Mouse (Mus musculus): Measurements from ENCODE around the gene Pzp.

Gene Pzp

DNA sequence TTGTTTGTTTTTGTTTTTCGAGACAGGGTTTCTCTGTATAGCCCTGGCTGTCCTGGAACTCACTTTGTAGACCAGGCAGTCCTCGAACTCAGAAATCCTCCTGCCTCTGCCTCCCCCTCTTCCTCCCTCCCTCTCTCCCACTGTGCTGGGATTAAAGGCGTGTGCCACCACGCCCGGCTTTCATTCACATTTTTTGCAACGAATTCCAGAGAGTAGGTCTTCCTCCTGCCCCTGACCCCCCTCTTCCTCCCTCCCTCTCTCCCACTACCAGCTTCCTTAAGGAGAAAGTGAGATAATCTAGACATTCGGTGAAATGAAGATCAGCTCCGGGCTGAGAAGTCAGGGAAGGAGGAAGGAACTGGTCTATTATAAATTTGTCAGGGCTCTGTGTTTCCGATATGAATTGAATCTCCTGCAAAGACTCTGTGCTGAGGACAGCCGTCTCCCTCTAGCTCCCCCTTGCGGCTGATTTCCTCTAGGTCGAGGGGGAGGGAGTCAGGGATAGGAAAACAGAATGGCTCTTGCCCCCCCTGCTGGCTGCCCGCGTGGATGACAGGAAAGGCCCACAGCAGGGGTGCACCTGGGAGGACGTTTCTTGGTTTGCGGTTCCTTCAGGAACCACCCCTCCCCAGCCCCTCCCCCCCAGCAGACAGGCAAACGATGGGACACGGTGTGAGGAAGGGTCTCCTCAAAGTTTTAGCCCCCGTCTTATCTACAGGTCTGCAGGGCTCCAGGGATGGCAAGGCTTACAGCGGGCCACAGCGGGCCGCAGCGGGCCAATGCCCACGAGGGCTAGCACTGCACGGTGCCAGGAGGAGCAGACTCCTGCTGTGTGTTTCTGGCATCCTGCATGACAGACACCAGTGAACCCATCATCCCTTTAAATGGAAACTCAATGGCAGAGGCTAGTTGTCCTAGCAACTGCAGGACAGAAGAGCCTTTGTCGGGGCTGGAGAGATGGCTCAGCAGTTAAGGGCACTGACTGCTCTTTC, 46.8 kb downstream of the Pzp start:
- peak; percentile 94 for DNase-seq

DNA sequence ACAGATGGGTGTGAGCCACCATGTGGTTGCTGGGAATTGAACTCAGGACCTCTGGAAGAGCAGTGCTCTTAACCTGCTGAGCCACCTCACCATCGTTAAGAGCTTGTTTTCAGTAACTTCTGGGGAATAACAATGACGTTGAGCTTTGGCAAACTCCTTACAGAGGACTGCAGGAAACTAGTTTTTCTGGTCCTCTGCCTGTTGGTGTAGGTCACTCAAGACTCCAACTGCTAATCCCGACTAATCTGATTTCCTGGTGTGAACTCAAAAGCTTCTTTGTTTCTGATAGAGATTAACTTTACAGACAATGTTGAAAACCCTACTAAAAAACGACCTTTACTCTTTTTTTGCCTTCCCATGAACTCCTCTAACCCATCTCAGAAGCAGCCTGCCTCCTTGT, 49.0 kb downstream of the Pzp start:
- DNase-seq, result no peak

DNA sequence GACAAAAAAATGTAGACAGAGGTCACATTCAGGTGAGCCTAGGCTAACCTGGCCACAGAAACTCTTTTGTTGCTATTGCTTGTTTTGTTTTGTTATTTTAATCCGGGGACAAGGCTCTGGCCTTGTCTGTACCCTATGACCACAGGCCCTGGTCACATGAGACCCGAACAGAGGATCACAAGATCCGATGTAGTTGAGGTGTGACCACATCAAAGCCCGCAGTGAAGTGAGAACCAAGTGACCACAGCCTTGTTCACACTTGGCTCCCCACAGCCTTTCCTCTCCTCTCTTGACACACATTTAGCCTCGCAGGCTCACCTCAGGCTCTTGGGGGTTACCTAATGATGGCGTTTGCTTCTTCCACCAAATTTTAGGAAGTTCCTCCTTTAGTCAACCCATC, 52.4 kb downstream of the Pzp start:
- no peak for DNase-seq

DNA sequence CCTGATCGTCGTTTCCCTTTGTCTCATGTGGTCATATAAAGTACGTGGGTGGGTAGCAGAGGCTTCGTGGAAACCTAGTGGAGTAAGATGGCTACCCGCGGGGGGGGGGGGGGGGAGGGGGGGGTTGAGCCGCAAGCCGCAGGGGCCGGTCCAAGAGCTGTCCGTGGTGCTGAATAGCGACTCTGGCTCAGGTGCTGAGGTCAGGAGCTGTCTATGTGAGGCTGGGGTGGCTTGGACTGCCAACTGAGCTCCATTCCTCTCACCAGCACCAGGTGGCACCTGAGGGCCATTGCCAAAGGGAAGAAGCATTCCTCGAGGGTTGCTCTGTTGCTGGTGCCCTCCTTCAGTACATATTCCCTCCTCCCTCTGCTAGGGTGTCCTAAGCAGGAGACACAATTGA, 57.1 kb downstream of the Pzp start:
- peak; percentile 6 for DNase-seq

DNA sequence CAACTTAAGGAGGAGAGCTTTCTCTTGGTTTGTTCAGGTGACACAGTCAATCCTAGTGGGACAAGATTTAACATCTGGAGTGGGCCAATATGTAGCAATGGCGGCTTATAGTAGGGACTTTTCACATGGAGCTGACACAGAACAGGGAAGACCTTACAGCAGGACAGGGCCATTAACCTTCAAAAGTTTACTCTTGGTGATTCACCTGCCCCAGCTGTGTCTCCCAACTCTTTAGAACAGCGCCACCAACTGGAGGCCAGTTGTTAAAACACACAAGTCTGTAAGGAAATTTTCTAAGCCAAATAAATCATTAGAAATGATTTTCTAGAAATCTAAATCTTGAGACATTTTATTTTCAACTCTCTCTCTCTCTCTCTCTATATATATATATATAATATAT, 59.2 kb downstream of the Pzp start:
- no peak for DNase-seq

DNA sequence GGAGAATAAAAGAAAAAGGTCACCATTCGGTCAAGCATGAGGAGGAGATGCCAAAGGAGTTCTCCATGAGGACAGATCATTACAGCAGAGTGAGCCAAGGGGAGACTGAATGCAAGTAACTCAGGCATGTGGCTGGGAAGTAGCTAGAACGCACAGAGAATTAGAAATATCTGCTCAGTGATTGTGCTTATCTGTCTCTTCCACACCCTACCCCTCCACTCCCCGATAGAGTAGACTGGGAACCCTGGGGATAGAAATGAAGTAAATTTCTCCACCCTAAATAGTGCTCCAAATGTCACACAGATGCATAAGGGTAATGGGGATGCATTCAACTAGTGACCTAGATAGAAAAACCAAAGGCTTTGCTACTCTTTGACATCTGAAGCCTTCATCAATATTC, 60.0 kb downstream of the Pzp start:
- no peak for DNase-seq

DNA sequence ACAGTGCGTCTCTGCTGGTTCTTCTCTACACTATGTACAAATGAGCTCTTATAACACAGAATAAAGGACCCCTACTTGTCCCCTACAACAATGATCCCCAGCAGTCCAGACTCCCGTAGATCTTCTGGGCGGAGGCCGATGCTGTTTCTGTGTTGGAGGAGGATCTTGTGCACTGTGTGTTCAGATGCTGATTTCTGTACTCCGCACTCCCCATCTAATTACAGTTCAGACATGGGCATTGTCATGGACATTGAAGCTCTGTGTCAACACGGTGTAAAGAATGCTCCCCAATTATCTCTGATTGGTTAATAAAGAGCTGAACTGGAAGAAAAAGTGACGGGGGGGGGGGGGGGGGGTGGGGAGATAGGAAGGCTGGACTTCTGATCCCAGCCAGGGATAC, 60.5 kb downstream of the Pzp start:
- no peak for DNase-seq

DNA sequence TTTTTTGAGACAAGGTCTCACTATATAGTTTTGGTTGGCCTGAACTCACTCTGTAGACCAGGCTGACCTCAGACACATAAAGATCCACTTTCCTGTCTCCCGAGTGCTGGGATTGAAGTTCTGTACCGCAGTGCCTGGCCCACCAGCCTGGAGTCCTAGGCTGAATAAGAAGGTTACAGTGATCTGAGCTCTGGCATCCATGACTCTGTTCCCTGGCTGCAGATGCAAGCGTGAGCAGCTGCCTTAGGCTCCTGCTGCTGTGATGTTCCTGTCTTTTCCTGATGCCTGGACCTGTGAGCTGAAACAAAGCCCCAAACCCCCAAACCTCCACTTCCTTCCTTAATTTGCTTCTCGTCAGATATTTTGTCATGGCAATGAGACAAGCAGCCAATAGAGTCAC, 61.5 kb downstream of the Pzp start:
- no peak for DNase-seq

DNA sequence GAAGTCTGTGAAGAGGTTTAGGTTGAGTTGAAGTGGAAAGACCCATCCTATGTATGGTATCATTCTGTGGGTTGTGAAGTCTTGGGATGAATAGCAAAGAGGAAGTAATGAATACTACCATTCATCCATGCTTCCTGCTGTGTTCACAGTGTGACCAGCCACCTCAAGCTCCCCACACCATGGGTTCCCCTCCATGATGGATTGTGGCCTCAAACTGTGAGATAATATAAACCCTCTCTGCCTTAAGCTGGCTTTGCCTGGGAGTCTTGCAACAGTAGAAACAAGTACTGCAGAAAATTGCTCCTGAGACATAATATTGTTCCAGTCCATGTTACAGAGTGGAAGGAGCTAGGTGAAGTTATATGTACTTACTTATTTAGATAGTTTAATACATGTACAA, 64.9 kb downstream of the Pzp start:
- DNase-seq, result no peak

DNA sequence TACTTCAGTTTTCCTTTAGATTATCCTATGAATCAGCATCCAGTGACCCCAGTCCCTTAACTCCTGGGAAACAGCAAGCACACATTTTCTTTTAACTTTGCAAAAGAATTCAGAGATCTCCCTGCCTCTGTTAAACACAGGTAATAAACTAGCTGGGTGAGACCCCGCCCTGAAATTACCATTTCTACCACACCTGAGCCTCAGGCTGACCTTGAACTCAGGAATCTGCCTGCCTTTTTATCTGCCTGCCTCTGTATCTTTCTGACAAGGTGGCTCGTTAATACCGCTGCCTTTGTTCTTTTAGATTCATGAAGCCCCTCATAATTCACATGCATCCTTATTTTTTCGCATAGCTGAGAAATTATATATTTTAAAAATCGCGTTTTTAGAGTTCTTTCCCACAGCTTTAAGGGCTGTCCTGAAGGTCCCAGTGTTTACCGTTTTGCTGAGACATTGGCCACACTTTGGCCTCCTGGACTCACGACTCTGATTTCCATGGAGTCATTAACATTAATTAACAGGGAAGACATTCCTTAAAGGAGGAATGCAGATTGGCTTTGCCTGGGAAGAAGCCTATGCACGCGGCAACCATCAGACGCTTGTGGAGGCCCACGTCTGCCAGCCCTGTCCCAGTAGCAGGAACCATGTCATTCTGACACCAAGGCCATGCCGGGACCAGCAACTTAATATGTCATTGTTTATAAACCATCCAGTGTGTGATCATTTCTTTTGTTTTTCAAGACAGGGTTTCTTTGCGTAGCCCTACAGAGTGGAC, 65.6 kb downstream of the Pzp start:
- DNase-seq, result no peak

DNA sequence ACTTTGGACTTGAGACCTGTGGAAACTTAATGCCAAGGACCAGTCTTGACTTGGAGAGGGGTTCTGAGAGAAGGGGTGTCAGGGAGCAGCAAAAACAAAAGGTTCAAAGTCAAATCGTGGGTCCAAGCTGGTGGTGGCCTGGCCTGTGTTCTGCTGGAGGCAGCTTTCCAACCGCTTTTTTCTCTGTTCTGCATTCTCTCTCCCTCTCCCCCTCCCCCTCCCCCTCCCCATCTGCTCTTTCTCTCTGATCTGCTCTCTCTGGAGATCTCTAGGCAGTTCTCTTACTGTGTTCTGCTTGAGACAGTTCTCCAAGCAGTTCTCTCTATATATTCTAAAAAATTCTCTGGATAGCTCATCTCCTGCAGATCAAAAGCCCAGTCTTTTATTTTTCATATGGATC, 66.2 kb downstream of the Pzp start:
- no peak for DNase-seq

DNA sequence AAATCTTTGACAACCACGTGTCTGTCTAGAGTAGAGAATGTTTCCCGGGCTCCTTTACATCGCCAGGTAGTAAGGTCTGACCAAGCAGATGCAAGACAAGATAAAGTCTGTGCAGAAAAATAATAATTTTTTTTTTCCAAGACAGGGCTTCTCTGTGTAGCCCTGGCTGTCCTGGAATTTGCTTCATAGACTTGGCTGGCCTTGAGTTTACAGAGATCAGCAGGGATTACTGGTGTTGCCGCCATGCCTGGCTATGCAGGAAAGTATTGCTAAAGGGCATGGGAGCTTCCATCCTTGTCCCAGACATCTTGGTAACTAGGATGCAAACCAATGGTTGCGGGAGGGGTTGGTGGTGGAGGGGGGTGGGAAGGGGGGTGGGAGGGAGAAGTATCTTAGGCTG, 69.3 kb downstream of the Pzp start:
- DNase-seq, result no peak

DNA sequence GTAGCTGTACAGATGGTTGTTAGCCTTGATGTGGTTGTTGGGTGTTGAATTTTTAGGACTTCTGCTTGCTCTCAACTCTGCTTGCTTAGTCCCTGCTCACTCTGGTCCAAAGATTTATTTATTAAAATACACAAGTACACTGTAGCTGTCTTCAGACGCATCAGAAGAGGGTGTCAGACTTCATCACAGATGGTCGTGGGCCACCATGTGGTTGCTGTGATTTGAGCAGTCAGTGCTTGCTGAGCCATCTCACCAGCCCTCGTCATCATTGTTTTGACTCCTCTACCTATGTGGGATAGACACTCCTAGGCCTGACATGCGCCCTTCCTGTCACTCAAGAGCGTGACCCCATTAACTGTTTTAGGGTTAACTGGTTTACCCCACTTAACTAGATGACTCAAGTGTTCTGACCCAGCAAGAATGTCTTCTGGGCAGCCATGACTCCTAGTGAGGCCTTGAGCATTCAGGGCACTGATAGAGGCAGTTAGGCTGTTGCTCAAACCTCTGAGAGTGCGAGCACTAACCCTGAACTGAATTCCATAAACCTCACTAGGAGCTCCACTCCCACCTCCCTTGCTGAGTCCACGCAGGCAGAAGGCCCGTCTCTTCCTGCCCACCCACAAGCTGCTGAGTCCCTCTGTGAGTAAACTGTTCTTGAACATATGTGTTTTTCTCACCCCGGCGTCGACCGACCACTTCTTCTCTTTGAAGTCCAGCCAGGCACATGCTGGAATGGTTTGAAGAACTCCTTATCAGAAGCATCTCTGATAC, 70.5 kb downstream of the Pzp start:
- DNase-seq, result no peak

DNA sequence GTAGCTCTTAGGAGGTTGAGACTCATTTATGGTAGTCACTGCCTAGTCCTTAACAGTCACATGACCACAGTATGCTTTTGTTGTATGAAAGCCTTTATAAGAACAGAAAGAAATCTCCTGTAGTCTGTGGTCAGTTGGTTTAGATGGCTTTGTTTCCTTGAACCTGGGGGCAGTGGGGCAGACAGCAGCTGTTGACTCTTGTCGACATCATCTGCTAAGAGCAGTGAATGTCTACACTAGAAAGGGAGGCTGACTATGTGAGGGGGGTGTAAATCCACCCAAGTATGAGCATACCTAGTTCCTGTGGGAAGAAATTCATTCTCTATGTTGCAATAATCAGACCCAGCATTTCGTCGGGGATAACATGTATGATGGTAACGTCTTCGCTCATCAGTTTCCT, 79.5 kb downstream of the Pzp start:
- no peak for DNase-seq

DNA sequence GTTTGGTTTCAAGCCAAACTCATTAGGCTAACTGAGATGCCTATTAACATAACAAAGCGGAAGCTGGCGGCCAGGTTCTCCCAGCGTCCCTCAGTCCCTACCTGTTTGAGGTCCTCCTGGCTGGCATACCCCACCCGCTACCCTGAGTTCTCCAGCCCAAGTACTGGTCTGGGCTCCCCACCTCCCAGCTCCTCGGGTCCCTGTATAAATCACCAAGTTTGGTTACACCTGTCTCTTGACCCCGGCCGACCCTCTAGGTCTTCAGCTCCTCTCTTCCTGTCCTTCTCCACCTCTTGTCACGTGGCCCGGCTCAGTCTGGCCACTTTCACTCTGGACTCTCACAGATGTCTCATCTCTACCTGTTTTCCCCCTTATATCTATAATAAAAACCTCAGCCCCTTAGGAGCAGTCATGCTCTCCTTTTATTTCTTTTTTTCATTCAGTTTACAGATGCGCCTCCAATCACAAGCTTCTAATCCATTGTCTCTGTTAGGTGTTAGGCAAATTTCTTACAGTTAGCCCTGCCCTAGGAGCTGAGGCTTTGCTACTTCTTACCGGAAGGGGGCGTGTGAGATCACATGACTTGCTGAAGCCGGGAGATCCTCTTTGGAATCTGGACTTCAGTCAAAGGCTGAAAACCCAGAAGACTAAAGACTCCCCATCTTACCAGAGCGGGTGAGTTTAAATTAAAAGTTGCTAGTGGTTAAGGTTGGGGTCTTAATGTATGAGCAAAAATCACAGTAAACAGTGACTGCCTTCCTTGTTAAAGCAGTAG, 80.6 kb downstream of the Pzp start:
- DNase-seq, result no peak

DNA sequence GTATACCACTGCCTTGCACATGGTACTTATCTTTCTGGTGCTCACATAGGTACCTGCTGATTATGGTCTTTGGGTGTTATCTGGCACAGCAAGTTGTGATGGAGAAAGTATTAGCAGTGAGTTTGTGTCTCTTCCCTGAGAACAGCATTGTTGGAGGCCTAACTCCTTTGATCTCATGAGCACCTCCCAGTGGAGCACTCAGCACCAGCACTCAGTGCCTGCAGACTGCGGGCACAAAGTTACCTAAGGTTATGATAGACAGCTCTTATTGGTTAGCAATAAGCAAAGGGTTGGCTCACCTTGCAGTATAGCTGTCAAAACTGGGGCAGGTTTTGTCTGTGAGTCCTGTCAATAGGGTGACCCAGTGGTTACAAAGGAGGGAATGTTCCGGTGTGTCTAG, 86.3 kb downstream of the Pzp start:
- no peak for DNase-seq

DNA sequence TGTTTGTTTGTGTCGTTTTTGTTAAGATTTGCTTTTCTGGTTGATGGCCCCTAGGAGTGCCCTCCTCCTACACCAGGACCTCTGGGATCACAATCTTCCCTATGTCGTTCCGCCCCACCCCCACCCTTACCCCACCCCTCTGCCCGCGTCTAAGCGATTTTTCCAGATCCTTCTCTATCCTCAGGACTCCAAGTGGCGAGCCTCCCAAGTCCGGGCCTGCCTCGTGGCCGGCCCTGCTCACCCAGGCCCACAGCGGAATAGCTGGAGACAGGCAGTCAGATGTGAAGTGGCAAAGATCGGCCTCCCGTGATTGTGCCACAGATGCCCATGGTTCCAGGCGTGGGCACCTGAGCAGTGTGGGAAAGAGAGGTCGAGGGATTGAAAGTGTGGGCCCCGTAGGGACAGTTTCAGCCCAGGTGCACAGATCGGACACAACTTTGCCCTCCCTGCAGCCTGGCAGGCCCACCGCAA, 87.6 kb downstream of the Pzp start:
- no peak for DNase-seq

DNA sequence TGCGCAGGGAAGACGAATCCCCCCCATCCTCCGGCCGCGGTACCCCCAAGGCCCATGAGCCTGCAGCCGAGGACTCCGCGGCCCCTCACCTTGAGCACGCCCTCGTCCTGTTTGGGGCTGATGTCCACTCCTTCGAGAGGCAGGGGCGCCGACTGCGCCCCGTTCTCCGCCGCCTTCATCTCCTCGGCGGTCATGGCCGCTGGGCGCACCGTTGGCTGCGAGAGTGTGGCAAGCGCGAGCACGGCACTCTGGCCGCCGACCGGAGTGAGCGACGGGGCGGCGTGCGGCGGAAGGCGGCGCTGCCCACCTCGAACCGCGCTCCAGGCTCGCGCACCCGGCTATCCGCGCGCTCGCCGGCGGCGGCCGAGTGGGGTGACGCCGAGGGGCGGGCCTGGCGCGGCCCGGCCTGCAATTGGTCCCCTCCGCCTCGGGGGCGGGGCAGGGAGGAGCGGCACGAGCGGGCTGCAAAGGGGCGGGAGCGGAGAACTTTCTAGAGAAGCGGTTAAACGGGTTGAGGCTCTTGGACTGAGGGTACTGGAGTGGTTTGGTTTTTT, 88.1 kb downstream of the Pzp start, which contains the start of gene Fkbp4:
Gene Fkbp4 (minus strand): TSS at position 361 of the 554 bp plus-strand sequence.
- DNase-seq, result peak; percentile 91

DNA sequence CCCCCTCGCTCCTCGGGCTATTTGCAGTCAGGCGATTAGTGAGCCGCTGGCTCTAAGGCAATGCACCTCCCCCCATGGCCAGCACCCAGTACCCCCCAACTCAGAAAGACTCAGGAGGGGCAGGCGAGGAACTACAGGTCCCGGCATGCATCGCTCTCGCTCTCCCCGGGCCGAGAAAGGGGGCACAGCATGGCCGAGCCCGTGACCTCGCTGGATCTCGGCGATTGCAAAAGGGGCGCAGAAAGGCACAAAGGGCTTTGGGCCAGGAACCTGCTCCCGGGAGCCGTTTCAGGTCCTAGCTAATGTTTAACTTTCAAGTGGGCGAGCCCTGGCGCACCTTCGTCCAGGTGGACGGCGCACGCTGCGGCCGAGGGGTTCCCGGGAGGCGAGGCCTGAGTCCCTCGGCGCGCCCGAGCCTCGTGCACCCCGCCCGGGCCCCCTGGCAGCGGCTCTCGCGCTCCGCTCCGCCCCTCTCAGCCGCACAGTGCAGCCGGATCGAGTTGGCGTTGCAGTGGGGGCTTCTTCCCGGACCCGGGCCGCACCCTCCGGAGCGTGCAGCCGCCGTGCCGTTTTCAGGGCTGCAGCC, 88.7 kb downstream of the Pzp start:
- peak; percentile 67 for DNase-seq

DNA sequence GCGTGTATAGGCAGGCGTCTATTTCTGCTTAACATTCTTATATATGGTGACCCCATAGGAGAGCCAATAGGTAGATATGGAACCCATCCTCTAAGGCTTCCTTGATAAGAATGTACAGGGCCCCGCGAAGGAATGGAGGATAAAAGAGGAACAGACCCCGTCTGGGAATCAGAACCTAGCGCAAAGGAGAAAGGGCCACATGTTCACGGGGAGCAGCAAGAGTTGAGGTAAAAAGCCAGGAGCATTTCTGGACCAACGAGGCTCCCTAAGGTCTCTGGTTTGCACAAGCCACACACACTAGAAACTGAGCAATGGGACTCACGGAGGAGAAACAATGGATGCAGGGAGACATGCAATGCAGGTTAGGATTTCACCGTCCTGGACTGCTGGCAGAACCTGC, 89.2 kb downstream of the Pzp start:
- no peak for DNase-seq

DNA sequence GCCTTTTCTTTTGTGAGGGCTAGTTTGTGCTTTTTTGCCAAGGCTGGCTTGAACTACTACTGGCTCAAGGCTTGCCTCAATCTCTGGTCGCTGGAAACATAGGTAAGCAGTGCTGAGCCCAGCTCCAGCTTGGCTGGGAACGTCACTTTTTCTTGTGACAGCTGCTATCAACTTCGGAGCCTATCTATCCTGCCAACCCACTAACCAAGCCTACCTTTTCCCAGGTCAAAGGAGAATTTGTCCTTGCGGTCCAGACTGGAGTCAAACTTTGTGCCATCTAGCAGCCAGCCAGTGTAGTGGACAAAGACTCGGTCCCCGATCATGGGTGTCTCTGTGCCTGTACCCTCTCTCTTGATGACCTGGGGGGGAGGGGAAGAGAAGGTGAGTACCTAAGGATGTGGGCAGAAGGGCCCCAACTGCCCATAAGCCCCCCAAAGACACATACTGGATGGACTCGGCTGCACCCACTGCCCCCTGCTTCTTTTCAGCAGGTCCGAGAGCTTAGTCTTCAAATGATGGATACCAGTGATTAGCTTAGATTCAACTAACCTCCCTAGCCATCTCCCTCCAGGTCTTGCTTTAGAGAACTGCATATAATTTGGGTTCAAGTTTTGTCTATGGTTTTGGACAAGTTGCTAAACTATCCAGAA, 90.0 kb downstream of the Pzp start:
- DNase-seq, result no peak

All from cerebellum, adult 11 months (tissue).